Mouse (Mus musculus): ENCODE measurements around the gene Flywch1.

Flywch1 gene

GRCm38 (mm10) chr17:23771284-23772218 is at the start of gene Flywch1:
TSS of gene Flywch1 (minus strand) at chr17:23771602.
- peak; percentile 100 for DNase-seq

GRCm38 (mm10) chr17:23820731-23821130 is 49.3 kb upstream of the Flywch1 start:
- no peak for DNase-seq

DNA sequence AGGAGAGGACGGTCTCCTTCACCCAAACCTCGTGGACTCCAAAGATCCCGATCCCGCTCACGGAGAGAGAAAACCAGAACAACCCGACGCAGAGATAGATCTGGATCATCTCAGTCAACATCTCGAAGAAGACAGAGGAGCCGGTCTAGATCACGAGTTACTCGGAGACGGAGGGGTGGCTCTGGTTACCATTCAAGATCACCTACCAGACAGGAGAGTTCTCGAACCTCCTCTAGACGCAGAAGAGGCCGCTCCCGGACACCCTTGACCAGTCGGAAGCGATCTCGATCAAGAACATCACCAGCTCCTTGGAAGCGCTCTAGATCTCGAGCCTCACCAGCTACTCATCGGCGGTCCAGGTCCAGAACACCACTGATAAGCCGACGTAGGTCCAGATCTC is 47.8 kb upstream of the Flywch1 start:
- DNase-seq, result no peak

DNA sequence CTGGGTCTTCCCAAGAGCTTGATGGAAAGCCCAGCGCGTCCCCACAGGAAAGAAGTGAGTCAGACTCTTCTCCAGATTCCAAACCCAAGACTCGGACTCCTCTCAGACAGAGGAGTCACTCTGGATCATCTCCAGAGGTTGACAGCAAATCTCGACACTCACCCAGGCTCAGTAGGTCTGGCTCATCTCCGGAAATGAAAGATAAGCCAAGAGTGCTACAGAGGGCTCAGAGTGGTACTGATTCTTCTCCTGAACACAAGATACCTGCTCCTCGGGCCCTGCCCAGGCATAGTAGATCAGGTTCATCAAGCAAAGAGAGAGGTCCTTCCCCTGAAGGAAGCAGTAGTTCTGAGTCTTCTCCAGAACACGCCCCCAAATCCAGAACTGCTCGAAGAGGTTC is 47.2 kb upstream of the Flywch1 start:
- DNase-seq, result no peak

DNA sequence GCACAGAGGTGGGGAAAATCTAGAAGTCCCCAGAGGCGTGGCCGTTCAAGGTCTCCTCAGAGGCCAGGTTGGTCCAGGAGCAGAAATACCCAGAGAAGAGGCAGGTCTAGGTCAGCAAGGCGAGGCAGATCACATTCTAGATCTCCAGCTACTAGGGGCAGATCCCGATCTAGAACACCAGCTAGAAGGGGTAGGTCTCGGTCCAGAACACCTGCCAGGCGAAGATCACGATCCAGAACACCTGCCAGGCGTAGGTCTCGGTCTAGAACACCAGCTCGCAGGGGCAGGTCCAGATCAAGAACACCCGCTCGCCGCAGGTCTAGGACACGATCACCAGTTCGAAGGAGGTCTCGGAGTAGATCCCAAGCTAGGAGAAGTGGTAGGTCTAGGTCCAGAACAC is 44.2 kb upstream of the Flywch1 start:
- no peak for DNase-seq

DNA sequence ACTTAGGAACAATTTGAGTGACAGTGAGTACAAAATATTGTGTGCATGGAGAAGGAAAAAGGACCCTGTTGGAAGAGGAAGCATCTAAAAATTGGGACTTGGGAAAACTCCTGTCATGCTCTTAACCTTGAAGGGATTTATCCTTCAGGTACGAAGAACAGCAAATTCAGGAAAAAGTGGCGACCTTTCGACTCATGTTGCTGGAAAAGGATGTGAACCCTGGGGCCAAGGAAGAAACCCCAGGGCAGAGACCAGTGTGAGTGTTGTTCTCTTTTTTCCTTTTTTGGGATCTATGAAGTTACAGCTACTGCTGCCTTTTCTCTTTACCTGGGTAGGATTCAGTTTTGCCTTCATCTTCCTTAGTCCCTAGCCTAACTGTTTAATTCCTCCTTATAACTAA is 36.5 kb upstream of the Flywch1 start:
- no peak for DNase-seq

GRCm38 (mm10) chr17:23806867-23807266 is 35.5 kb upstream of the Flywch1 start:
- peak; percentile 68 for DNase-seq

- no peak for DNase-seq
Observed at GRCm38 (mm10) chr17:23804426-23805085, 33.2 kb upstream of the Flywch1 start.

GRCm38 (mm10) chr17:23803366-23804041 is 32.1 kb upstream of the Flywch1 start:
- peak; percentile 87 for DNase-seq

DNA sequence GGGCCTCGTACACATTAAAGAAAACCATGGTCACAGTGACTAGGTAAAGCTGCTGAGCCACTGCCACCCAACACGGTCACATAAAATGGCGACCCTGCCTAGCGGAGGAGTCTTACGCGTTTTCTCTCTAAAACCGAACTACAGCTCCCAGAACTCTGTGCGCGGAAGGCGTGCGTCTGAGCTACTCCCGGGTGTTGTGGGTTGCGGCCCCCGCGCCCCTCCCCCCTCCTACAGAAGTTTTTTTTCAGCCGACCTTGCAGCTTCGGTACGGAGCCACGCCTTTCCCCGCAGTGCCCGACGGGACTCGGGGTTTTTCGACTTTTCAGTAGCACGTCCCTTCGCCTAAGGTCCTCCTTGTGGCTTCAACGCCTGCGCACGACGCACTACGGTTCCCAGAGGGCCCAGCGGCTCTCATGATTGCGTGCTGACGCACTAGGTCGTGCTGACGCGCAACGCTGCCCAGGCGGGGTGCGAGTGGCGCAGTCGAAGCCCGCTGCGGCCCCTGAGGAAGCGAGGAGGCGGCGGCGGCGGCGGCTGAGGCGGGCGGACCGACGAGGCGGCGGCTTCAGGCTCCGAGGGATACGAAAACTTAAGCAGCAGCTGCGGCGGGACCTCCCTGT is 31.5 kb upstream of the Flywch1 start:
- peak; percentile 100 for DNase-seq

GRCm38 (mm10) chr17:23801627-23802026 is 30.2 kb upstream of the Flywch1 start:
- peak; percentile 68 for DNase-seq

GRCm38 (mm10) chr17:23797316-23797715 is 25.9 kb upstream of the Flywch1 start:
- DNase-seq, result no peak

DNA sequence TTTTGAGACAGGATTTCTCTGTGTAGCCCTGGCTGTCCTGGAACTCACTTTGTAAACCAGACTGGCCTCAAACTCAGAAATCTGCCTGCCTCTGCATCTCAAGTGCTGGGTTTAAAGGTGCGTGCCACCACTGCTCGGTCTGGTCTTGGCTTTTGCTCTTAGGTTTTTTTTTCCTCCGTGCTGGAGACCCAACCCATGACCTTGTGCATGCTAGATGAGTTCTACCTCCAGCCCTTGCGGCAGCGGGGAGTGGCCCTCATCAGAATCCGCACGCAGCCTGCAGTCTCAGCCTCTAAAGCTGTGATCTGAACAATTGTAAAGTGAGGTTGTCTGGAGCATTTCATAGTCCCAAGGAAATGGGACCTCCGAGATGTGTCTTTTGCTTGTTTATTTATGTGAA is 23.9 kb upstream of the Flywch1 start:
- DNase-seq, result peak; percentile 11

- DNase-seq, result no peak
Observed at GRCm38 (mm10) chr17:23791079-23791357, 19.6 kb upstream of the Flywch1 start.

DNA sequence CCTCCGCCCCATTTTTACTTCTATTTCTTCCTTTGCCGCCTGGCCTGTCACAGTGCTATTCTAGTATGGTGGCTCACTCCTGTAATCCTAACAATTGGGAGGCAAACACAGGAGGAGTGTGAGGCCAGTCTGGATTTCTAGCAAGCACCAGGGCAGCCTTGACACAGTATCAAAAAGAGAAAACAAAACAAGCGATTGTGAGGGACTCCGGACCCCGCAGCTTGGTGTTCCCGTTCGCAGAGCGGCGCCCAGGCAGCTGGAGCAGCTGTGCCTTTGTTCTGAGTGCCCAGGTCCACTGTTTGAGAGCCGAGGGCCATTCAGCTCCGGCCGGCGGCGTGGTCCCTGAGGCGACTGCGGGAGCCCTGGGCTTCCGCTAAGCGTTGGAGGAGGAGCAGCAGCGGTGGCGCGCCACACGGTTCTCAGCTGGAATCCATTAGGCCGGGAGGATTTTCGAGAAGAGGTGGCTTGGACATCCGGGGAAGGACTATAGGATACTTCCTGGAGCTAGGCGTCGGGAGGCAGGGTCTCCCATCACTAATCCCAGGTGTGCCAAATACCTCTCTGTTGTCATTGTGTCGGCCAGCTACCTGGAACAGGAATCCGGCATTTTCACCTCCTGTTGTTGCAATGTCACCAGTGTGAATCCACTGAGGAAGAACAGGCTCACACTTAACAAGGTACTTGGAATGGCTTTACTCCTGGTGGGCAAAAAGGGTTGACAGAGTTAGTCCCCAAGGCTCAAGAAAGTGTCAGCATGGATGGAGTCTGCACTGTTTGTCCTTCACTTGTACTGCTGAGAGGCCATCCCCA is 19.1 kb upstream of the Flywch1 start, which contains the start of gene Srrm2:
TSS of gene Srrm2 (plus strand) at position 264 of the 810 bp plus-strand sequence.
- DNase-seq, result peak; percentile 70

DNA sequence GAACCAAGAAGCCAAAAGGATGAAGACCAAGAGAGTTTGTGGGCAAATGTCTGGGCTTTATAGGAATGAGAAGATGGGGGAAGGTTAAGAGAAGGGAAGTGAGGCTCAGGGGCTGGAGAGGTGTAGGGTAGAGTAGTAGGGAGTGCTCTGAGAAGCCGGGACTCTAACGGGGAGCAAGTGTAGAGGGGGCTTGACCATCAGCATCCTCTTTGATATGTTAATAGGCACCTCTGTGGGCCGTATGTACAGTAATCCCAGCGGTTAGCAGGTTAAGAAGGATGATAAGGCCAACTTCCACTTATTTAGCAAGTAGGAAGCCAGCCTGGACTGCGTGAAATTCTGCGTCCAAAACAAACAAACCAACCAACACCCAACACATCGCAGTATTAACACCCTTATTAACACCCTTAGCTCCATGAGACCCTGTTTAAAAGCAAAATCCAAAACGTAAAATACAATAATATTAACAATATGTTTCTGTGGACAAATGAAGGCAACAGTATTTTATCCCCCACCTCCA is 18.4 kb upstream of the Flywch1 start:
- no peak for DNase-seq

DNA sequence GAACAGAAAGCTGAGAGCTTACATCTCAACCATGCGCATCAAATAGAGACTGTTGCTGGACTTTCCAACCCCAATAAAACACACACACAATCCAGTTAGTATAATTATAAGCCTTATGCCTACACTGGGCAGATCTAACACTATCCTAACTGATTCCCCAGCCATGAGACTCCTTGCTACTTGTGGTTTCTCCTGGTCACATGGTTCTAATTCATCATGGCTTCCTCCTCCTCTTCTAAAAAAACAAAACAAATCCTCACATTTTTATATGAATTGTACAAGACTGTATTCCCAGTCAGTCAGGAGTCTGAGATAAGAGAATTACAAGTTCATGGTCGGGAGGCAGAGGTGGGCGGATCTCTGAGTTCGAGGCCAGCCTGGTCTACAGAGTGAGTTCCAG is 17.6 kb upstream of the Flywch1 start:
- no peak for DNase-seq

GRCm38 (mm10) chr17:23786510-23786931 is 15.1 kb upstream of the Flywch1 start:
- DNase-seq, result peak; percentile 83

GRCm38 (mm10) chr17:23785561-23786471 is 14.4 kb upstream of the Flywch1 start, which contains the start of gene Flywch2:
TSS of gene Flywch2 (minus strand) at chr17:23786081.
- DNase-seq, result peak; percentile 98

DNA sequence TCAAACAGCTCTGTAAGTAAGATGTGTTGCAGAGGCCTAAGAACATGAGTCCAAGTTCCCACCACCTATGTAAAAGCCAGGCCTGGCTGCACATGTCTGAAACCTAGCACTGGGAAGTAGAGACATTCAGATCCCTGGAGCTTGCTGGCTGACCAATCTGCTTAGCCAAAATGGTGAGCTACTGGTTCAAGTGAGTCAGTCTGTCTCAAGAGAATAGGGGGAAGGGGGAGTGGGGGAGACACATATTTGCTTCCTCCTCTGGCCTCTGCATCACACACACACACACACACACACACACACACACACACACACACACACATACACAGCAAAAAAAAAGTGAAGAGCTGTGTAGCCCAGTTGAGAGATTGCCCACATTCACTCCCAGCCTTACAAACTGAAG is 11.9 kb upstream of the Flywch1 start:
- DNase-seq, result no peak

DNA sequence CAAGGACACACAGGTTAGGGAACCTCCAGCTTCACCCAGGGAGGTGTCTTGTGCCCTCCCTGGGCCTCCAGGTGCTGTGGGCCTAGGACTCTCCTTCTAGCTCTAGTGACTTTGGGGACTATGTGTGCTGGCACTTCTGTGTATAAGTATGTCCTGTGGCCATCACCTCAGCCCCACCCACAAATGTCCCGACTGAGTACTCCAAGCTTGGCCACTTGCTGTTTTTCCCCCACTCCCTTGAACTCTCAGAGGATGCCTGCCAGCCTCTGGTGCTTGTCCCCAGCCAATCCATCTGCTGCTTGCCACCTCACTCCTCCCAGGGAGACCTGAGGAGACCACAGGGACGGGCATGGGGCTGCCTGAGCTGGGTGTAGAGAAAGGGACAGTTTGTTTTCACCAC is 7.0 kb upstream of the Flywch1 start:
- no peak for DNase-seq
